Mouse (Mus musculus) spleen, adult 2 months (tissue): ENCODE results near the gene Actl6b. TPM values are rescaled to one million over a fixed set of nuclear protein-coding genes. Genes with fewer than 3 reads are reported as not detected.

Source experiments
- DNase-seq, 2 experiments: peaks; one replicate each; pipeline versions ENCODE4 v3.0.0 to v3.0.0-alpha.2; 2012 to 2021; ENCODE audit warnings: low spot score in 2 of 2, low read depth in 1 of 2
- H3K27ac ChIP-seq: fragments of 200-500 bp; 2 replicates; pipeline ENCODE4 v1.5.1; 2012; ENCODE audit warnings: low read length, inconsistent platforms; ENCODE audit not compliant: insufficient read depth
- H3K27me3 ChIP-seq: fragments of 200-500 bp; 2 replicates; pipeline ENCODE4 v1.6.1; 2012; ENCODE audit warnings: mild to moderate bottlenecking, moderate library complexity, low read length, inconsistent platforms; ENCODE audit not compliant: control insufficient read depth, insufficient read depth
- H3K36me3 ChIP-seq: fragments of 200-500 bp; 2 replicates; pipeline ENCODE4 v1.6.1; 2012; ENCODE audit warnings: mild to moderate bottlenecking, low read length, inconsistent platforms; ENCODE audit not compliant: control insufficient read depth, insufficient read depth
- H3K4me1 ChIP-seq: fragments of 200-500 bp; 2 replicates; pipeline ENCODE4 v1.6.1; 2011; ENCODE audit warnings: inconsistent platforms; ENCODE audit not compliant: control insufficient read depth, insufficient read depth, insufficient read length
- H3K4me3 ChIP-seq: fragments of 200-500 bp; 2 replicates; pipeline ENCODE4 v1.5.1; 2011; ENCODE audit warnings: mild to moderate bottlenecking, inconsistent platforms; ENCODE audit not compliant: insufficient read depth, insufficient read length; ENCODE audit errors: extremely low read depth
- CTCF ChIP-seq: fragments of 200-500 bp; IDR thresholded peaks from 2 replicates; pipeline ENCODE4 v1.5.1; 2011; ENCODE audit warnings: mild to moderate bottlenecking, inconsistent platforms; ENCODE audit not compliant: insufficient read depth, insufficient read length, insufficient replicate concordance; ENCODE audit errors: extremely low read depth
- POLR2A ChIP-seq: fragments of 200-500 bp; IDR thresholded peaks from 2 replicates; pipeline ENCODE4 v1.6.1; 2011; ENCODE audit warnings: low read depth, low read length, inconsistent platforms
- WGBS: fragments of 180-500 bp; shearing (Covaris S2); methylation state at CpG from one replicate; pipeline ENCODE4 v1.1.7; 2018; 5-methylcytosine and 5-hydroxymethylcytosine counted together
- polyA plus RNA-seq: library from polyadenylated mRNA; depleted of rRNA; stranded (reverse); fragments of >200 nt; gene quantifications from 2 replicates; pipeline ENCODE4 v1.2.3, GENCODE M21; 2012; rRNA removed

The Actl6b gene
- polyA plus RNA-seq = not detected in 2 replicates

DNA sequence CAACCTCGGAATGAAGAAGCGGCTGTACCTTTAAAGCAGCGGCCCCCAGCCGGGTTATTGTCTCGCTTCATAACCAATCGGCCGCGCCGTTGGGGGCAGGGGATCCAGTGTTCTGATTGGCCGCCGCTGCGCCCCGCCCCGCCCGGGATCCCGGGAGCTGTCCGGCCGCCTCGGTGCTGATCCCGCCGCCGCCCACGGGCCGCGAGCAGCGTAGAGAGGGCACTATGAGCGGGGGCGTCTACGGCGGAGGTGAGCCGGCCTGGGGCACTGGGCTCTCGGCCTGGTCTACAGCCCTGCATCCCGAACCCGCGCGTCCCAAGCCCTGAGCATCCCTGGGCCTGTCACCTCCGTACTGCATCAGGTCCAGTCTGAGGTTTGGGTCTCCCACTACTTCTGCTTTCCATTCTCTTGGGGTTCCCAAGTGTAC, at the start of gene Actl6b:
Gene Actl6b, plus strand, starts transcription at position 107 of the 427 bp plus-strand sequence.
- Histone ChIP-seq H3K27me3 (peaks cover 9% of the 10 kb centered on the region), H3K27ac (no peak within 1 kb of the TSS), H3K4me1 (no peaks in the 10 kb centered on the region), H3K4me3 (no peak within 1 kb of the TSS), H3K36me3 (no peaks in the 10 kb centered on the region)
- no peak for DNase-seq
- 2% methylated on average over 37 of the region's 37 CpGs for WGBS
- TF ChIP-seq CTCF = no peak
- TF ChIP-seq POLR2A = no peak

DNA sequence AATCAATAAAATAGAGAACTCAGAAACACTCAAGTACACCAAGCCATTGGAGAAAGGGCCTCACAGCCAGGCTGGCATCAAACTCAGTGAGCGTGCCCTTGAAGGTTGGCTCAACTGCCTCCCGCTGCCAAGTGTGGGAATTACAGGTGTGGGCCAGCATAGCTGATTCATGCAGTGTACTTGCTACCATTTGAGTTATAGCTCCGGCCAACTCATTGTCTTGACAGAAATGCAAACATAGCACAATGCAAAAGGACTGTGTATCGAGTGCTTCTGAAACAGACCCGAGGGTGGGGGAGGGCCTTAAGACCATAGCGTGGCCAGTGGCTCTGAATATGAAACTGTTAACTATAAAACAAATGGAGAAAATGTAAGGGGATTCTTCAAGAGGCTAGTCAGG, 49.3 kb upstream of the Actl6b start:
- Histone ChIP-seq H3K27ac (no peak overlapping the region), H3K4me1 (no peaks in the 10 kb centered on the region; the same call in 1 of the 2 replicates), H3K27me3 (no peaks in the 10 kb centered on the region), H3K36me3 (no peaks in the 10 kb centered on the region; the same call in 1 of the 2 replicates), H3K4me3 (no peak overlapping the region)
- TF ChIP-seq CTCF = no peak
- no peak for TF ChIP-seq POLR2A
- WGBS = 80% methylated on average over 6 of the region's 6 CpGs
- DNase-seq = no peak

DNA sequence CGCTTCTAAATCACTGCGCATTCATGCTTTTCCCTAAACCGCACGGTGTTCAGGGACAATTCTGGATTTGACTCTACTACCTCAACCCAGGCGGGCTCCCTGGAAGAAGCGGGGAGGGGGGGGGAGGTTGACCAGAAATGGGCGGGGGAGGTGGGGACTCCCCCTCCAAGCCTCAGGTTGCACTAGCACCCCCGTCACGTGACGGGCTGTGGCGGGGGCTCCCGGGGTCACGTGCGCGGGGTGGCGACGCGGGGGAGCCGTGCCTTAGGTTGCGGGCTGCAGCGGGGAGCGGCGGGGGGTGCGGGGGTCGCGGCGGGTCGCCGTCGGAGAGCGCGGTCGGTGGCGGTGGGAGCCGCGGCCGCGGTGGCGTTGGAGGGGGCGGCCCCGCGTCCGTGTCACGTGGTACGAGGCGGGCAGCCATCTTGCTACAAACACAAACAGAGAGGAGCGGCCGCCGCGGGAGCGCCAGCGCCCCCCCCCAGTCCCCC, 43.3 kb upstream of the Actl6b start:
- WGBS = 2% methylated on average over 24 of the region's 52 CpGs
- no peaks in the 10 kb centered on the region for H3K27me3 ChIP-seq
- no peak overlapping the region for H3K27ac ChIP-seq
- TF ChIP-seq CTCF (no peak), POLR2A (no peak)
- H3K4me3 ChIP-seq = peak overlapping the region; percentile 75
- no peaks in the 10 kb centered on the region for H3K36me3 ChIP-seq
- H3K4me1 ChIP-seq = peaks cover 16% of the 10 kb centered on the region; the same call in 1 of the 2 replicates
- peak in 1 of 2 experiments; percentile 76 for DNase-seq

DNA sequence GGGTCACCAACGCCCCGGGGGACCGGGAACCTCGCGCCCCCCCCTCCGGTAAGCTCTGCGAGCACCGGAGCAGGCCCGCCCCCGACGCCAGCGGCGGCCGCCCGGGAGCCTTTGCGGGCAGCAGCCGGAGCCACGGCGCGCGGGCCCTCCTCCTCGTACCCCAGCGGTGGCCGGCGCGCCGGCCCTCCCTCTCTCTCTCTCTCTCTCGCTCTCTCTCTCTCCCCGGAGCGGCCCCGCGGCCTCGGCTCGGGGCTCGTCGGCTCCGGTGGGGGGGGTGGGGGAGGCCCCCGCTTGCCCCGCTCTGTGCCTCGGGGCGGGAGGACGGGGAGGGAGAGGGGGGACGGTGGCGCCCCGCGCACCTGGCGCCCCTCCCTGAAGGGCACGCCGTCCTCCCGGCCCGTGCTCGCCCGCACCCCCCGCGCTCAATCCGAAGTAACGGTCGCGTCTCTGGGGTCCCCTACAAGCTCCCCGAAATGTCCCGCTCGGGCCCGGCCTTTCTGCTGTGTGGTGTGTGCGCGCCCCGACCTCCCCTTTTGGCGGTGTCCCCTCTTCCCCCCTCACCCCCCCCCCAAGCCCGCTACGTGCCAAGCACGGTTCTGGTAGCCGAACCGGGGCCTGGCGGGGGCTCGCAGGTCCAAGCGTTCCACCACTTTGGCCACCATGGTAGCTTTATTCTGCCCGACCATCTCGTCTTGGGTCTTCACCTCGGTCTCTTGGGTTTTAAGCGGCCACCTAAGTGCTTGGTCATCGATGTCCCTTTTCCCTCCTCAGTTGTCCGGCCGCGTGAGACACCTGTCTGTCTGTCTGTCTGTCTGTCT, 42.5 kb upstream of the Actl6b start:
- peak in 1 of 2 experiments; percentile 37 for DNase-seq
- peaks cover 18% of the 10 kb centered on the region; the same call in 1 of the 2 replicates for H3K4me1 ChIP-seq
- H3K27me3 ChIP-seq = no peaks in the 10 kb centered on the region
- WGBS = under 1% methylated on average over 70 of the region's 83 CpGs
- peak overlapping the region; percentile 75 for H3K4me3 ChIP-seq
- H3K27ac ChIP-seq = no peak overlapping the region
- TF ChIP-seq CTCF (no peak), POLR2A (no peak)
- H3K36me3 ChIP-seq = no peaks in the 10 kb centered on the region

DNA sequence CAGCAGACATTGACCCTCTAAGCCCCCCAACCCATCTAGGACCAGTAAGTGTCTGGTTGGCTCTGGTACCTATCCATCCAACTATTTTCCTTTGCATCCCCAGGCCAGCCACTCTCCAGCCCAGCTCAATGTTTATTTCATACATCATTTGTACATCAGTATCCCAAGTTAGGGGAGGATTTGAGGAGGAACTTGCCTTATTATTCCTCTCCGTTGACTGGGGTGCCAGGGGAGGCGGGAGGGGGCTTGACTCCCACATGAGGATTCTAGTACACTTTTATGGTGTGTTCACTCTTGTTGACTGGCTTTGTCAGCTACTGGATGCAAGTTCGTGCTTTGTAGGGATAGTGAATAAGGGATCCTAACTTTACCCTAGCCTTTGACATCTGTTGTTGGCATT, 41.6 kb upstream of the Actl6b start:
- Histone ChIP-seq H3K27me3 (no peaks in the 10 kb centered on the region), H3K4me1 (peaks cover 18% of the 10 kb centered on the region; the same call in 1 of the 2 replicates), H3K27ac (no peak overlapping the region), H3K4me3 (no peak overlapping the region), H3K36me3 (no peaks in the 10 kb centered on the region)
- 81% methylated on average over 3 of the region's 3 CpGs for WGBS
- TF ChIP-seq CTCF (no peak), POLR2A (no peak)
- no peak for DNase-seq

DNA sequence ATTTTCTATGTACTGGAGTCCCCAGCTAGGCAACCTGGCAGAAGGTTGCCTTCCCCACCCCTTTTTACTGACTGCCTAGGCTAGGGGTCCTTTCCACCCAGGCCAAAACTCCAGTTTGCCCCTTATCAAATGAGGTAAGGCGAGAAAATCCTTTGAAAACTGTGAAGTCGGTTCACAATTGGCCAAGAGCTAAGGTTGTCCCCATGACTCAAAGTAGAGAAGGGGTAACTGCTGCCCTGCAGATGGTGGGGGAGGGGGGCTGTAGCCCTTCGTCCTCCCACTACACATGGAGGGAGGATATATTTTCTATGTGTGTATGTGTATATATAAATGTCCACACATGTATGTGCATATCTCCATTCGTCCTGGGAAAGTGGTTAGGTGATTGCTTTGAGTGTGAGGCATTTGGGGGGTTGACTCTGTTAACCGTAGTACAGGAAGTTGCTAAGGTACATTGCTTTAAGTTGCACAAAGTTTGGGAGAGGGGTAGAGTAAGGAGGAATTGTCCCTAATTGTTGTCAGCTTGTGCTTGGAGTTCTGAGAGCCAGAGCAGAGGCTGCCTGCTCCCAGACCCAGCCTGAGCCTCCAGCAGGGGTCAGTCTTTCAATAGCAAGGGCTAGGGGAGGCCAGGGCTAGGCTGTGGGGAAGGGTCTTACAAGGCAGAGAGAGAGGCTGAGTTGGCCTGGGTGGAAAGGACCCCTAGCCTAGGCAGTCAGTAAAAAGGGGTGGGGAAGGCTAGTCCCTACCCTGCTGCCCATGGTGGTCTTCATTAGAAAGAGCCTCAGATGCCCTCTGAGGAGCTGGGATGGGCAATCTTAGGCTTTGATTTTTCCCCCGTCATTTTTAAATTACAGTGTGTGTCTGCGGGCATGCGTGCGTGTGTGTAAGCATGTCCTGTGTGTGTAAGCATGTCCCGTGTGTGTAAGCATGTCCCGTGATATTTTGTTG, 40.2 kb upstream of the Actl6b start:
- WGBS = 85% methylated on average over 11 of the region's 11 CpGs
- Histone ChIP-seq H3K4me1 (peaks cover 18% of the 10 kb centered on the region; the same call in 1 of the 2 replicates), H3K36me3 (no peaks in the 10 kb centered on the region), H3K27me3 (no peaks in the 10 kb centered on the region), H3K27ac (no peak overlapping the region), H3K4me3 (no peak overlapping the region)
- DNase-seq = no peak
- TF ChIP-seq CTCF = peak; percentile 47; the same call in 1 of the 2 replicates
- no peak for TF ChIP-seq POLR2A
